Mouse (Mus musculus): ENCODE data around the gene Fn1. TPM values are rescaled to one million over a fixed set of nuclear protein-coding genes. Genes with fewer than 3 reads are reported as not detected.

Gene Fn1
- 1.0 to 3.1 TPM (median 1.7 TPM) in 4 replicates for total RNA-seq (2023)

DNA sequence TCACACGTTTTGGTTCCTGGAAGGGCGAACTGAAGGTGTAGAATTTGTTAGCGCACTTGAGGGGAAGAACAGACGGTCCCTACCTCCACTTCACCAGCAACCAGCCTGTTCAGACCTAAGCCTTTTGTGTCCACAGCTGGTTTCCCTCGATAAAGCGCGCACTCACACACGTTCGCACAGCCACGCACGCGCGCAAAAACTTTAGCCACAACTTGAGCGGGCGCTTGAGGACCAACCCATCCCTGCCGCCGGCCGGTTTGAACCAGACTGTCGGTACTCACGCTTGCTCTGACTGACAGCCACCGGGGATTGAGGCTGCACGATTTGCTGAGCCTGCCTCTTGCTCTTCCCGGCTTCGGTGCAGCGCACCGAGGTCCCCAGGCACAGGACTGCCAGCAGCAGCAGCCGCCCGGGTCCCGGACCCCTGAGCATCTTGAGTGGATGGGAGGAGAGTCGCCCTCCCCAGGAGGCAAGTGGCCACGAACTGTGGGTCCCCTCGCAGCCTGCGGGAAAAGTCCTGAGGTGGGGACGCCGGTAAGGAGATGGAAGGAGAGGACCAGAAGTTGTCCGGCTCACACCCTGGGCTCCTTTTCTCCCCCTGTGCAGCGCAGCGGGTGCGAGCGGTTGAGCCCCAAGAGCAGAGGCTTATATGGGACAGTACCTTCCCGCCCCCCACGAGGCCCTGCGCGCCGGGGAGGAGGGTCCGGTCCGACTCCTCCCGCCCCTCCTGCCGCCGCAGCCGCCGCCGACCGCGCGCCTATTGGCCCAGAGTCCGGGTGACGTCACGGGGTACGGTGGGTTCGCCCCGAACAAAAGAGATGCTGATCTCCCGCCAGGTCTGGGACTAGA is at the start of gene Fn1:
Fn1 (minus strand) TSS at position 650 of the 849 bp plus-strand sequence.

DNA sequence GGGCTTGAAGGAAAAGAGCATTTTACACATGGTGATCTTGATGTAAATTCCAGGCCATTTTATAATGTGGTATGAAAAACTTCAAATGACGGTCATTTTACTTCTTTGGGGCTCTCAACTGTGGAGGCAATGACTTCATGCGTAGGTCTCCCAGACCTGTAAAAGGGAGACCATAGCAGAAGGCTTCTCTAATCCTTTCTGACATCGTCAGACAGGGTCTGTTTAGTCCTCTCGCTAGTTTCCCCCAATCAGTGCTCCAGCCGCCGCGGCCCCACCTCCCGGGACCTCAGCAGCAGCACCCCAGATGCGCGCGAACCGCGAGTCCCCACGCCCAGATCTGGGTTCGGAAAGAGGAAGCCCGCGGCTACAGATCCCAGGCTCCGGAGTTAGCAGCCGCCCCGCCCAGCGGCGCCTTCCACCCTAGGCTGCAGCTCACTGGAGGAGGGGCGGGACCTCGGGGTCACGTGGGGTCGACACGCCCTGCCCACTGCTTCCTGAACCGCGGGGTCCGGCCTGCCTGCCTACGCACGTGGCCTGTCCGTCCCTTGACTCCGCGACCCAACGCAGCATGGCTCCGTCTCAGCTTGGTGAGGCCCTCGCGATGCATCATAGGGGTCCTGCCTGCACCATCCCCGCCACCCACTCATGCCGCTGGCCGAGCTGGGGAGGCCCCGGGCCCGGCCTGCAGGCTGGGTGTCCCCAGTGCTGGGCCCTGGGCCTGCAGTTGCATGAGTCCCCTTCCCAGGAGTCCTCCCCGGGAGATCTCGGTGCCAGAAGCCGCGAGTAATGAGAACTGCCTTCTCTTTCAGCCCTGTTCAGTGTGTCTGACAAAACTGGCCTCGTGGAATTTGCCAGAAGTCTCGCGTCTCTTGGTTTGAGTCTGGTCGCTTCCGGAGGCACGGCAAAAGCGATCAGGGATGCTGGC is 96.0 kb downstream of the Fn1 start, which contains the start of gene Atic:
Atic (plus strand) TSS at position 463 of the 925 bp plus-strand sequence.

Other genes with a start within 250 kb of the Fn1 start
- not detected in 4 replicates for gene Abca12, start 238.3 kb downstream of the Fn1 start, total RNA-seq (2023)
- 49.9 to 55.0 TPM (median 53.6 TPM) in 4 replicates for gene Atic, start 96.0 kb downstream of the Fn1 start, total RNA-seq (2023)

Data from B cell, adult 62 days (primary cell).